Mouse (Mus musculus) activated CD4-positive, CD25-positive, alpha-beta regulatory T cell, adult 4 months (primary cell): ENCODE data around the gene Oprl1. TPM values are rescaled to one million over a fixed set of nuclear protein-coding genes. Genes with fewer than 3 reads are reported as not detected.

ENCODE experiments used
- ATAC-seq: one replicate; pipeline ENCODE4 v1.8.0; 2017
- polyA plus RNA-seq, 2 experiments: library from polyadenylated mRNA; unstranded; fragments of 100-300 nt; shearing (Covaris generic); gene quantifications; one replicate each; pipeline ENCODE4 v1.2.1; 2017

Gene Oprl1
- polyA plus RNA-seq, 2 experiments from 2014 or later, result not detected

GRCm38 (mm10) chr2:181766672-181767557, 52.1 kb downstream of the Oprl1 start:
- ATAC-seq, result no peak

- no peak for ATAC-seq
Observed at GRCm38 (mm10) chr2:181768451-181768850, 53.6 kb downstream of the Oprl1 start.

- no peak for ATAC-seq
Observed at GRCm38 (mm10) chr2:181769397-181769796, 54.6 kb downstream of the Oprl1 start.

Other genes starting within 250 kb of the Oprl1 start
- gene Abhd16b, start 221.8 kb upstream of the Oprl1 start, polyA plus RNA-seq, result not detected
- gene Tpd52l2, start 217.9 kb upstream of the Oprl1 start, polyA plus RNA-seq, result 100 to 1,000 TPM in 1 of 2 experiments, 10 to 100 TPM in 1; 88.0 to 103 TPM
- gene Dnajc5, start 194.5 kb upstream of the Oprl1 start, polyA plus RNA-seq, result 10 to 100 TPM; 36.9 to 37.1 TPM
- gene Uckl1, start 130.1 kb upstream of the Oprl1 start, polyA plus RNA-seq, result 100 to 1,000 TPM; 111 to 136 TPM
- 10 to 100 TPM; 69.3 to 69.5 TPM for gene Prpf6, start 123.1 kb upstream of the Oprl1 start, polyA plus RNA-seq
- 10 to 100 TPM; 20.3 to 26.9 TPM for gene Zfp512b, start 122.2 kb upstream of the Oprl1 start, polyA plus RNA-seq
- 10 to 100 TPM in 1 of 2 experiments, 1 to 10 TPM in 1; 8.7 to 12.5 TPM for gene Samd10, start 115.8 kb upstream of the Oprl1 start, polyA plus RNA-seq
- not detected for gene Gm29797, start 58.0 kb upstream of the Oprl1 start, polyA plus RNA-seq
- not detected for gene Sox18, start 43.4 kb upstream of the Oprl1 start, polyA plus RNA-seq
- 10 to 100 TPM in 1 of 2 experiments, 1 to 10 TPM in 1; 9.8 to 12.1 TPM for gene Tcea2, start 34.7 kb upstream of the Oprl1 start, polyA plus RNA-seq
- gene Rgs19, start 21.0 kb upstream of the Oprl1 start, polyA plus RNA-seq, result 100 to 1,000 TPM; 199 to 210 TPM
- gene Lkaaear1, start 16.6 kb upstream of the Oprl1 start, polyA plus RNA-seq, result not detected
- gene Myt1, start 48.3 kb downstream of the Oprl1 start, polyA plus RNA-seq, result not detected
- gene Pcmtd2, start 122.8 kb downstream of the Oprl1 start, polyA plus RNA-seq, result 10 to 100 TPM; 41.1 to 47.7 TPM
- gene Polr3k, start 149.3 kb downstream of the Oprl1 start, polyA plus RNA-seq, result 10 to 100 TPM; 61.8 to 80.2 TPM